Mouse (Mus musculus) frontal cortex, adult 2 months (tissue): ENCODE measurements around the gene Abcb8. TPM values are rescaled to one million over a fixed set of nuclear protein-coding genes. Genes with fewer than 3 reads are reported as not detected.

Experiments
- DNase-seq, 2 experiments: peaks; one replicate each; pipeline ENCODE4 v3.0.0; 2022; ENCODE audit warnings: low spot score in 1 of 2; ENCODE audit errors: extremely low spot score in 1 of 2
- polyA plus RNA-seq: library from polyadenylated mRNA; depleted of rRNA; stranded (reverse); fragments of >200 nt; gene quantifications from 2 replicates; pipeline ENCODE4 v1.2.3, GENCODE M21; 2012; rRNA removed

The Abcb8 gene
- 49.5 and 53.9 TPM in 2 replicates for polyA plus RNA-seq

GRCm38 (mm10) chr5:24393392-24393997 is at the start of gene Abcb8:
TSS of gene Abcb8 (plus strand) at chr5:24393663.
- DNase-seq = peak; percentile 76 to 96

- DNase-seq = no peak
Measured at GRCm38 (mm10) chr5:24343977-24344436, 49.5 kb upstream of the Abcb8 start.

- DNase-seq = peak in 1 of 2 experiments; percentile 35
Measured at GRCm38 (mm10) chr5:24344477-24345051, 48.9 kb upstream of the Abcb8 start.

DNA sequence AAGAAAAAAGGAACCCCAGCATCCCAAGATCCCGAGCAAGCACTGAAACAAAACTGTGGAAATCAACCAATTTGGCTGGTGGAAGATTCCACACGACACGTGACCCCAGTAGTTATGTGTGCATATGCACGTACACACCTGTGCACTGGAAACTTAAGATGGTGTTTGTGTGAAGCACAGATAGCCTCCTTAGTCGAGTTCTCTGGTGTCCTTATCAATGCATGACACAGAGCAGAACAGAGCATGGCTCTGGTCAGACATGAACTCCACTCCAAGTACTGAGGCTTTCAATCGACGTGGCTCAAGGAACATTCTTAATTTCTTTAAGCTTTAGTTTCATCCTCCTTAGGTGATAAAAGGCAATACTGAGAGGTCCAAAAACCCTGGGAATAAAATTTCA is 47.1 kb upstream of the Abcb8 start:
- no peak for DNase-seq

DNA sequence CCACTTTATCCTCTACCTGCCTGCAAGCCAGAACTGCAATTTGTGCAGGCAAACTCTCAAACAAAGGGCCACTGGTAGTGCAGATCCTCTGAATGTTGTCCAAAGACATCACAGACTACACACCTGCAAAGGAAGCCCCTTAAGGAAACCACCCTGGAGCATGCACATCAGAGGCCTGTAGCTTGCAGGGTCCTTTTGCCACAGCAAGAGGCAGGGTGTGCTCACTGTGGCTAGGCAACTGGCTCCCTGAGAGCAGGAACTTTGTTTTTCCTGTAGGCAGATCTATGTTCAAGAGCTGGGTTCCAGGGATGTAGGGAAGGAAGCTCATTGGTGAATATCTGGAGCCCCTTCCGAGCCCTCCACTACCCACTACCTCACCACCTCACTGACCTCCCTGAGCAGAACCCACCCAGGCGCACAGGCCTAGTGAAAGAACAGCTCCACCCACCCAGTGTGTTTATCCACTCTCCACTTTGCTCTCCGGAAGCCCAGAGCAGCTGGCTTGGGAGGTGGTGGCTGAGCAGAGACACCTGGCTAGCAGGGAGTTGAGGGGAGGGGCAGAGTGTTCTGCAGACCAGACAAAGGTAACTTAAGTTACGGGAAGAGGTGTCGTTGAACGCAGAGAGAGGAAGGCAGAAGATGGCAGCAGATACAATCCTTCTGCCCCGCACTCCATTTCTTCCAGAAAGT is 46.1 kb upstream of the Abcb8 start:
- no peak for DNase-seq

DNA sequence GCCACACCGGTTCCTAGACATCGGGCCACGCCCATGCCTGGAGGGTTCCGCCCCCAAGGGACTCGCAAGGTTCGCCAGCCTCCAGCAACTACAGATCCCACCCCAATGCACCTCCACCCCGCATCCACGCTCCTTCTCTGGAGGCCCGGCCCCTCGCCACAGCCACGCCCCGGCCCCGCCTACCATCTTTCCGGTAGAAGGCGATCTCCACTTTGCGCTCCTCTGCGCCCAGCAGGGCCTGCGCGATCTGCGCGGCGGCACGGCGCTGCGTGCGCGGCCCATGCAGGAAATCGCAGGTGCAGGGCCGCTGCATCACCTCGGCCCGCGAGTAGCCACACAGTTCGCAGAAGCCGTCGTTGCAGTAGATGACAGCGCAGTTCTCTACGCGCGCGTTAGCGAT is 45.3 kb upstream of the Abcb8 start:
- peak in 1 of 2 experiments; percentile 78 for DNase-seq

GRCm38 (mm10) chr5:24348546-24348945 is 44.9 kb upstream of the Abcb8 start:
- no peak for DNase-seq

- DNase-seq = no peak
Measured at GRCm38 (mm10) chr5:24350073-24350472, 43.4 kb upstream of the Abcb8 start.

DNA sequence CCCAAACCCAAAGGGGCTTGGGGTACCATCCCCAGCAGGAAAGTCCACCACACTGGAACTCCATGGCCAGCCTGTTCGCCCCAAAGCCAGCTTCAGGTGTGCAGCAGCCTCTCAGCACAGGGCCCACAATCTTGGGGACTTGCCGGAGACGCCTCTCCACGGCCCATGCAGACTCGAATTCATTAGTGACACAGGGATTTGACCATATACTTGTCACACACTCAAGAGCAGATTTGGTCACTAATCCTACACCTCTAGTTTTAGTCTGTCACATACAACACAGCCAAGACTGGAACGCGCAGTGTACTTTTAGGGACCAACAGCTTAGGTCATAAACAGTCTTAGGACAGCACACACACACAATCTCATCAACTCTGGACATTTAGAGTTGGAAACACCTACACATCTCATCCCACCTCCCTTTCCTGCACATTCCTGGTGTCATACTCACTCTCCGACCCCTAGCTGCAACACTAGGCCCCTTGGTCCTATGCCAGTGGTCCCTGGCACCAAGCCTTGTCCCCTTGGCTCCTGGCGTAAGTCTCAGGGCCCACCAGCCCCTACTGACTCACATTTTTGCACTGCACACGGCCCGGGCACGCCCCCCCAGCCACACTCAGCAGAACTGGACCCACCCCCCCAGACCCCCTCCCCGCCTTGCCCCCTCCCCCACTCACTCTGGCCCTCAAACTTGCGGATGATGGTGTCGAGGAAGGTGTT is 42.8 kb upstream of the Abcb8 start:
- DNase-seq = no peak

DNA sequence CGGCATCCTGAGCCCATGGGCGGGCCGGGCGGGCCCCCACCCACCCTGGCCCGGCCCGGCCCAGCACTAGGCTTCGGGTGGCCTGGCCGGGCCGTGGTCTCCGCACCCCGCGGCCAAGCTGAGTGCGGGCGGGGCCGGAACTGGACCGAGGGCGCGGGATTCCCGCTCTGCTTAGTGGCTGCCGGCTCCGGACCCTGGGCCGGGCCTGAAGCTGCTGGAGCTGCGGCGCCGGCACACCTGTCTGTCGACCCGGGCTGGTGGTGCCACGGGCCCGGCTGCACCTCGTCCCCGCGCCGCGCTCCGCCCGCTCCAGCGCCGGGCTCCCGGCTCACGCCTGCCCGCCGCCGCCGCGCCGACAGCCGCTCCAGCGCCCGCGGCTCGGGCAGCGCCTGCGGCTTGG is 42.2 kb upstream of the Abcb8 start, which contains the start of gene Kcnh2:
Gene Kcnh2, minus strand, starts transcription at position 327 of the 400 bp plus-strand sequence.
- no peak for DNase-seq

- DNase-seq = peak; percentile 59 to 89
Measured at GRCm38 (mm10) chr5:24351701-24352171, 41.7 kb upstream of the Abcb8 start.

GRCm38 (mm10) chr5:24352251-24352859 is 41.1 kb upstream of the Abcb8 start:
- DNase-seq = no peak

DNA sequence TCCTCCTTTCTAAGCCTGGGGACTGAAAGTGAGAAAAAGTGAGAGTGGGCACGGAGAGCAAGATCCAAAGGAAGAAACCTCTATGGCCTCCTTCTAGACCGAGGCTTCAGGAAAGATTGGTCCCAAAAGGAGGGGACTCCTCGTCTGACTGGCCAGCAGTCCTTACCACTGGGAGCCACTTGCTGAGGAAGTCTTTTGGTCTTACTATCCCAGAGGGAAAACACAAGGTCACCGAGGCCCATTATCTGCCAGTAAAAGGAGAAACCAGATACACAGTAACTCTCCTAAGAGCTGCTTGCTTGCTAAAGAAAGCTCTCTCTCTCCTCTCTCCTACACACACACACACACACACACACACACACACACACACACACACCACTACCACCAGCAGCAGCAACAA is 40.1 kb upstream of the Abcb8 start:
- DNase-seq = no peak

GRCm38 (mm10) chr5:24356764-24357163 is 36.7 kb upstream of the Abcb8 start:
- DNase-seq = no peak

- peak in 1 of 2 experiments; percentile 36 for DNase-seq
Measured at GRCm38 (mm10) chr5:24357461-24357860, 36.0 kb upstream of the Abcb8 start.

GRCm38 (mm10) chr5:24360792-24361454 is 32.5 kb upstream of the Abcb8 start:
- peak; percentile 67 to 95 for DNase-seq

DNA sequence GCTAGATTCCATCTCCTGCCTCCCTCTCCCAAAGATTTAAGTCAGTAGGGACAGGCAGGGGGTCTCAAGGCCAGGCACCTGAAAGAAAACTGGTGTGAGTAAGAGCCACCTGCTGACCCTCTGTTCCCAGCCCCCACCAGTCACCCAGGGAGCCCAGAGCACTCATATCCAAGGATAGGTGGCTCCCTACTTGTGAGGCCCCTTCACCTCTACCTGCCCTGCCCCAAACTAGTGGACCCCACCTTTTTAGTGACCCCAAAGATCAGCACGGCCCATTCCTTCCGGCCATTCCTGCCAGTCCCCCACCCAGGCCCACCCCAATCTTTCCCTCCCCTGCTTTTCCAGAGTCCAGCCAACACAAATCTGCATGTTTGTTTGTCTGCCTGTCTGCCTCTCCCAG is 30.0 kb upstream of the Abcb8 start:
- no peak for DNase-seq

- no peak for DNase-seq
Measured at GRCm38 (mm10) chr5:24364061-24364460, 29.4 kb upstream of the Abcb8 start.

GRCm38 (mm10) chr5:24364508-24364907 is 29.0 kb upstream of the Abcb8 start, which contains the start of gene Nos3:
TSS of gene Nos3 (plus strand) at chr5:24364810.
- no peak for DNase-seq

- DNase-seq = no peak
Measured at GRCm38 (mm10) chr5:24364963-24365362, 28.5 kb upstream of the Abcb8 start.
